Mouse (Mus musculus) limb, embryonic 12.5 days (tissue): ENCODE measurements around the gene Gse1. TPM values are rescaled to one million over a fixed set of nuclear protein-coding genes. Genes with fewer than 3 reads are reported as not detected.

Source experiments
- ATAC-seq: fragments of 200-750 bp; cut with Nextera tagmentation; 2 replicates; pipeline ENCODE4 v1.8.0; 2017; ENCODE audit warnings: low read depth, moderate TSS enrichment; ENCODE audit not compliant: insufficient number of reproducible peaks, insufficient read depth, low FRiP score, low TSS enrichment
- H3K27ac ChIP-seq: fragments of 300-500 bp; sonication (generic); 2 replicates; pipeline ENCODE4 v1.5.1; 2016; ENCODE audit warnings: mild to moderate bottlenecking, moderate library complexity
- H3K27me3 ChIP-seq: fragments of 300-500 bp; sonication (generic); 2 replicates; pipeline ENCODE4 v1.6.1; 2016; ENCODE audit warnings: mild to moderate bottlenecking, moderate library complexity
- H3K36me3 ChIP-seq: fragments of 300-500 bp; sonication (generic); 2 replicates; pipeline ENCODE4 v1.6.1; 2016; ENCODE audit warnings: mild to moderate bottlenecking, moderate library complexity
- H3K4me1 ChIP-seq: fragments of 300-500 bp; sonication (generic); replicated peaks from 2 replicates; pipeline ENCODE4 v1.6.1; 2016
- H3K4me2 ChIP-seq: fragments of 300-500 bp; sonication (generic); 2 replicates; pipeline ENCODE4 v1.6.1; 2016; ENCODE audit warnings: mild to moderate bottlenecking, moderate library complexity
- H3K4me3 ChIP-seq: fragments of 300-500 bp; sonication (generic); replicated peaks from 2 replicates; pipeline ENCODE4 v1.5.1; 2016; ENCODE audit warnings: mild to moderate bottlenecking
- H3K9ac ChIP-seq: fragments of 300-500 bp; sonication (generic); replicated peaks from 2 replicates; pipeline ENCODE4 v1.6.1; 2016; ENCODE audit warnings: mild to moderate bottlenecking, moderate library complexity
- H3K9me3 ChIP-seq: fragments of 300-500 bp; sonication (generic); 2 replicates; pipeline ENCODE4 v1.6.1; 2016; ENCODE audit warnings: mild to moderate bottlenecking, moderate library complexity
- WGBS: fragments of 180-500 bp; shearing (Covaris S2); methylation state at CpG from one replicate; pipeline ENCODE4 v1.1.7; 2016; 5-methylcytosine and 5-hydroxymethylcytosine counted together
- polyA plus RNA-seq: library from polyadenylated mRNA; unstranded; fragments of >200 nt; fragmentation: Nextera tagmentation; extraction: Ambion mirVana; gene quantifications from 2 replicates; pipeline ENCODE4 v1.2.1, GENCODE M21; 2016

Gse1 gene
- polyA plus RNA-seq, 1 experiment from 2014 or later, result 9.1 TPM

GRCm38 (mm10) chr8:120255406-120255987 lies 27.2 kb downstream of the Gse1 start:
- Histone ChIP-seq H3K4me1 (peaks cover 88% of the 10 kb centered on the region), H3K27me3 (no peaks in the 10 kb centered on the region), H3K36me3 (no peaks in the 10 kb centered on the region), H3K27ac (peak overlapping the region; percentile 42; the same call in 1 of the 2 replicates), H3K4me2 (no peak overlapping the region), H3K9me3 (no peaks in the 10 kb centered on the region), H3K4me3 (no peak overlapping the region), H3K9ac (no peak overlapping the region)
- no peak for ATAC-seq
- WGBS, result 79% methylated on average over 6 of the region's 6 CpGs

GRCm38 (mm10) chr8:120256958-120257357 lies 28.7 kb downstream of the Gse1 start:
- H3K4me3 ChIP-seq, result no peak overlapping the region
- H3K4me2 ChIP-seq, result peak overlapping the region; percentile 4; the same call in 1 of the 2 replicates
- H3K27ac ChIP-seq, result peak overlapping the region; percentile 20; the same call in 1 of the 2 replicates
- 33% methylated on average over 6 of the region's 6 CpGs for WGBS
- ATAC-seq, result no peak
- peak overlapping the region; percentile 18 for H3K9ac ChIP-seq
- no peaks in the 10 kb centered on the region for H3K36me3 ChIP-seq
- H3K9me3 ChIP-seq, result no peaks in the 10 kb centered on the region
- peaks cover 88% of the 10 kb centered on the region for H3K4me1 ChIP-seq
- H3K27me3 ChIP-seq, result no peaks in the 10 kb centered on the region

- H3K27ac ChIP-seq, result peak overlapping the region; percentile 53
- 25% methylated on average over 13 of the region's 13 CpGs for WGBS
- peaks cover 95% of the 10 kb centered on the region for H3K4me1 ChIP-seq
- H3K9ac ChIP-seq, result no peak overlapping the region
- peak; percentile 36; the same call in 1 of the 2 replicates for ATAC-seq
- no peak overlapping the region for H3K4me3 ChIP-seq
- H3K27me3 ChIP-seq, result no peaks in the 10 kb centered on the region
- H3K9me3 ChIP-seq, result no peaks in the 10 kb centered on the region
- no peak overlapping the region for H3K4me2 ChIP-seq
- H3K36me3 ChIP-seq, result no peaks in the 10 kb centered on the region
Observed at GRCm38 (mm10) chr8:120259206-120259605, 30.9 kb downstream of the Gse1 start.

- no peaks in the 10 kb centered on the region for H3K27me3 ChIP-seq
- H3K27ac ChIP-seq, result peak overlapping the region; percentile 83
- no peaks in the 10 kb centered on the region for H3K9me3 ChIP-seq
- H3K4me1 ChIP-seq, result peaks cover 96% of the 10 kb centered on the region
- H3K36me3 ChIP-seq, result no peaks in the 10 kb centered on the region
- no peak for ATAC-seq
- peak overlapping the region; percentile 26; the same call in 1 of the 2 replicates for H3K4me2 ChIP-seq
- H3K4me3 ChIP-seq, result no peak overlapping the region
- 80% methylated on average over 5 of the region's 5 CpGs for WGBS
- H3K9ac ChIP-seq, result no peak overlapping the region
Observed at GRCm38 (mm10) chr8:120260677-120261076, 32.4 kb downstream of the Gse1 start.

- WGBS, result 17% methylated on average over 21 of the region's 21 CpGs
- H3K27ac ChIP-seq, result peak overlapping the region; percentile 83
- no peak overlapping the region for H3K4me3 ChIP-seq
- H3K9ac ChIP-seq, result no peak overlapping the region
- H3K4me1 ChIP-seq, result peaks cover 96% of the 10 kb centered on the region
- H3K9me3 ChIP-seq, result no peaks in the 10 kb centered on the region
- no peaks in the 10 kb centered on the region for H3K27me3 ChIP-seq
- ATAC-seq, result no peak
- peak overlapping the region; percentile 26 for H3K4me2 ChIP-seq
- H3K36me3 ChIP-seq, result no peaks in the 10 kb centered on the region
Observed at GRCm38 (mm10) chr8:120261338-120262120, 33.3 kb downstream of the Gse1 start.

- Histone ChIP-seq H3K27me3 (no peaks in the 10 kb centered on the region), H3K27ac (peak overlapping the region; percentile 97), H3K4me3 (no peak overlapping the region), H3K4me1 (peaks cover 98% of the 10 kb centered on the region), H3K9me3 (no peaks in the 10 kb centered on the region), H3K9ac (no peak overlapping the region), H3K36me3 (no peaks in the 10 kb centered on the region), H3K4me2 (no peak overlapping the region)
- ATAC-seq, result no peak
- 81% methylated on average over 5 of the region's 5 CpGs for WGBS
Observed at GRCm38 (mm10) chr8:120263879-120264278, 35.6 kb downstream of the Gse1 start.

- no peaks in the 10 kb centered on the region for H3K27me3 ChIP-seq
- WGBS, result 16% methylated on average over 13 of the region's 13 CpGs
- H3K4me3 ChIP-seq, result 0 out of 2 replicates have a peak overlapping the region, but pooled peaks have one; percentile 2
- peak overlapping the region; percentile 45 for H3K4me2 ChIP-seq
- H3K27ac ChIP-seq, result peak overlapping the region; percentile 97
- no peak overlapping the region for H3K9ac ChIP-seq
- no peaks in the 10 kb centered on the region for H3K9me3 ChIP-seq
- peak; percentile 45 for ATAC-seq
- H3K36me3 ChIP-seq, result no peaks in the 10 kb centered on the region
- peaks cover 98% of the 10 kb centered on the region for H3K4me1 ChIP-seq
Observed at GRCm38 (mm10) chr8:120264388-120264943, 36.2 kb downstream of the Gse1 start.

GRCm38 (mm10) chr8:120264944-120265453 lies 36.7 kb downstream of the Gse1 start:
- Histone ChIP-seq H3K36me3 (no peaks in the 10 kb centered on the region), H3K9ac (0 out of 2 replicates have a peak overlapping the region, but pooled peaks have one; percentile 27), H3K27ac (peak overlapping the region; percentile 97), H3K9me3 (no peaks in the 10 kb centered on the region), H3K27me3 (no peaks in the 10 kb centered on the region), H3K4me2 (peak overlapping the region; percentile 45), H3K4me3 (0 out of 2 replicates have a peak overlapping the region, but pooled peaks have one; percentile 2), H3K4me1 (peaks cover 98% of the 10 kb centered on the region)
- ATAC-seq, result peak; percentile 72
- 4% methylated on average over 16 of the region's 16 CpGs for WGBS

- H3K9ac ChIP-seq, result 0 out of 2 replicates have a peak overlapping the region, but pooled peaks have one; percentile 27
- H3K4me2 ChIP-seq, result peak overlapping the region; percentile 45
- no peak overlapping the region for H3K4me3 ChIP-seq
- H3K4me1 ChIP-seq, result peaks cover 98% of the 10 kb centered on the region
- WGBS, result 4% methylated on average over 4 of the region's 4 CpGs
- peak overlapping the region; percentile 97 for H3K27ac ChIP-seq
- H3K9me3 ChIP-seq, result no peaks in the 10 kb centered on the region
- H3K36me3 ChIP-seq, result no peaks in the 10 kb centered on the region
- H3K27me3 ChIP-seq, result no peaks in the 10 kb centered on the region
- peak; percentile 20 for ATAC-seq
Observed at GRCm38 (mm10) chr8:120265471-120265870, 37.2 kb downstream of the Gse1 start.

- H3K27me3 ChIP-seq, result no peaks in the 10 kb centered on the region
- no peak overlapping the region for H3K9ac ChIP-seq
- no peak for ATAC-seq
- no peak overlapping the region for H3K4me3 ChIP-seq
- H3K4me2 ChIP-seq, result no peak overlapping the region
- H3K27ac ChIP-seq, result peak overlapping the region; percentile 97
- no peaks in the 10 kb centered on the region for H3K36me3 ChIP-seq
- WGBS, result 59% methylated on average over 19 of the region's 19 CpGs
- H3K4me1 ChIP-seq, result peaks cover 88% of the 10 kb centered on the region
- no peaks in the 10 kb centered on the region for H3K9me3 ChIP-seq
Observed at GRCm38 (mm10) chr8:120268541-120268980, 40.3 kb downstream of the Gse1 start.

GRCm38 (mm10) chr8:120270449-120270848 lies 42.2 kb downstream of the Gse1 start:
- H3K9ac ChIP-seq, result no peak overlapping the region; the same call in 1 of the 2 replicates
- H3K27me3 ChIP-seq, result no peaks in the 10 kb centered on the region
- no peak overlapping the region for H3K4me2 ChIP-seq
- WGBS, result 77% methylated on average over 13 of the region's 13 CpGs
- peaks cover 88% of the 10 kb centered on the region for H3K4me1 ChIP-seq
- H3K36me3 ChIP-seq, result no peaks in the 10 kb centered on the region
- no peak overlapping the region for H3K4me3 ChIP-seq
- H3K9me3 ChIP-seq, result no peaks in the 10 kb centered on the region
- ATAC-seq, result no peak
- H3K27ac ChIP-seq, result no peak overlapping the region
